Mouse (Mus musculus) heart, postnatal 10 days (tissue): ENCODE data around the gene Gm28845. TPM values are rescaled to one million over a fixed set of nuclear protein-coding genes. Genes with fewer than 3 reads are reported as not detected.
"Not testable (repeated sequence)": the region's sequence is repeated elsewhere in the genome, so short reads cannot be mapped to it uniquely, and the experiment has no call there.

Experiments
- DNase-seq, 2 experiments: peaks; one replicate each; pipeline ENCODE4 v3.0.0; 2021
- intact Hi-C: fragments of 180-260 bp; cut with DNase I; formaldehyde crosslinking; loops from one replicate; pipeline ENCODE4 v1.15.1; 2025
- total RNA-seq, 2 experiments: library from RNA; stranded (reverse); gene quantifications; 2 replicates each; pipeline ENCODE4 v1.2.3; 2021

Gm28845 gene
- total RNA-seq, 2 experiments from 2014 or later: not detected

GRCm38 (mm10) chr1:65109196-65109595 is 10.2 kb downstream of the Gm28845 start:
- intact Hi-C loops: no loop called here
- DNase-seq: no peak

GRCm38 (mm10) chr1:65107654-65108279 is 11.6 kb downstream of the Gm28845 start:
- intact Hi-C loops: no loop called here
- DNase-seq: no peak

GRCm38 (mm10) chr1:65103273-65103672 is 16.1 kb downstream of the Gm28845 start, which contains the start of gene Cryga:
TSS of gene Cryga (minus strand) at chr1:65103373.
- intact Hi-C loops: no loop called here
- DNase-seq: no peak

GRCm38 (mm10) chr1:65096953-65097352 is 22.4 kb downstream of the Gm28845 start:
- intact Hi-C loops: no loop called here
- no peak for DNase-seq

GRCm38 (mm10) chr1:65091566-65091965 is 27.8 kb downstream of the Gm28845 start:
- intact Hi-C loops: no loop called here
- no peak for DNase-seq

GRCm38 (mm10) chr1:65090370-65090769 is 29.0 kb downstream of the Gm28845 start:
- intact Hi-C loops: no loop called here
- no peak for DNase-seq

- intact Hi-C loops: no loop called here
These were observed 30.6 kb downstream of the Gm28845 start for GRCm38 (mm10) chr1:65088567-65089356.

GRCm38 (mm10) chr1:65082188-65082587 is 37.2 kb downstream of the Gm28845 start, which contains the start of gene Crygb:
TSS of gene Crygb (minus strand) at chr1:65082288.
- intact Hi-C loops: no loop called here
- DNase-seq: no peak

More at GRCm38 (mm10) chr1:65088567-65089356, 30.6 kb downstream of the Gm28845 start:
- DNase-seq: no peak

GRCm38 (mm10) chr1:65075607-65076006 is 43.8 kb downstream of the Gm28845 start:
- DNase-seq: peak; percentile 4 to 11
- intact Hi-C loops: loop anchor here (2.0 kb wide), 1 partner anchor 29 kb away; no protein-coding TSS in a partner anchor

- intact Hi-C loops: no loop called here
- DNase-seq: no peak
These were observed 45.8 kb downstream of the Gm28845 start, which contains the start of gene Crygc for GRCm38 (mm10) chr1:65073589-65073988. TSS of gene Crygc (minus strand) at chr1:65073689.

GRCm38 (mm10) chr1:65067842-65068241 is 51.5 kb downstream of the Gm28845 start:
- intact Hi-C loops: no loop called here

GRCm38 (mm10) chr1:65064201-65064600 is 55.2 kb downstream of the Gm28845 start:
- intact Hi-C loops: no loop called here
- no peak for DNase-seq

More at GRCm38 (mm10) chr1:65067842-65068241, 51.5 kb downstream of the Gm28845 start:
- DNase-seq: no peak

- intact Hi-C loops: no loop called here
- no peak for DNase-seq
These were observed 56.0 kb downstream of the Gm28845 start, which contains the start of gene Crygd for GRCm38 (mm10) chr1:65063352-65063751. TSS of gene Crygd (minus strand) at chr1:65063452.

- no peak for DNase-seq
- intact Hi-C loops: no loop called here
These were observed 67.2 kb downstream of the Gm28845 start for GRCm38 (mm10) chr1:65052140-65052539.

GRCm38 (mm10) chr1:65051696-65052095 is 67.7 kb downstream of the Gm28845 start:
- DNase-seq: no peak
- intact Hi-C loops: no loop called here

- intact Hi-C loops, DNase-seq: not testable (repeated sequence)
These were observed 68.4 kb downstream of the Gm28845 start, which contains the start of gene Cryge for GRCm38 (mm10) chr1:65050952-65051351. TSS of gene Cryge (minus strand) at chr1:65051149.

Other genes with a start within 250 kb of the Gm28845 start
- gene Plekhm3, start 162.7 kb downstream of the Gm28845 start, total RNA-seq: 10 to 100 TPM in 1 of 2 experiments, 1 to 10 TPM in 1; 8.8 to 10.7 TPM
- under 1 TPM; 0.30 to 0.38 TPM for gene Akr1cl, start 86.8 kb downstream of the Gm28845 start, total RNA-seq
- gene Cryge, start 68.4 kb downstream of the Gm28845 start, total RNA-seq: not detected
- not detected for gene Crygd, start 56.1 kb downstream of the Gm28845 start, total RNA-seq
- not detected for gene Crygc, start 45.9 kb downstream of the Gm28845 start, total RNA-seq
- not detected for gene Crygb, start 37.3 kb downstream of the Gm28845 start, total RNA-seq
- gene Cryga, start 16.2 kb downstream of the Gm28845 start, total RNA-seq: not detected
- gene D630023F18Rik, start 3.7 kb upstream of the Gm28845 start, total RNA-seq: not detected
- gene Idh1, start 66.9 kb upstream of the Gm28845 start, total RNA-seq: 10 to 100 TPM; 48.1 to 51.8 TPM
- gene Pikfyve, start 67.1 kb upstream of the Gm28845 start, total RNA-seq: 10 to 100 TPM; 15.3 to 17.3 TPM
- not detected for gene Pth2r, start 162.5 kb upstream of the Gm28845 start, total RNA-seq